Mouse (Mus musculus): ENCODE measurements around the gene Gng12.
"Not testable (repeated sequence)": the region's sequence is repeated elsewhere in the genome, so short reads cannot be mapped to it uniquely, and the experiment has no call there.

Gng12 gene

GRCm38 (mm10) chr6:67029312-67029950 is 133.2 kb downstream of the Gng12 start:
- no peak for DNase-seq (ENCODE audit: low spot score)

DNA sequence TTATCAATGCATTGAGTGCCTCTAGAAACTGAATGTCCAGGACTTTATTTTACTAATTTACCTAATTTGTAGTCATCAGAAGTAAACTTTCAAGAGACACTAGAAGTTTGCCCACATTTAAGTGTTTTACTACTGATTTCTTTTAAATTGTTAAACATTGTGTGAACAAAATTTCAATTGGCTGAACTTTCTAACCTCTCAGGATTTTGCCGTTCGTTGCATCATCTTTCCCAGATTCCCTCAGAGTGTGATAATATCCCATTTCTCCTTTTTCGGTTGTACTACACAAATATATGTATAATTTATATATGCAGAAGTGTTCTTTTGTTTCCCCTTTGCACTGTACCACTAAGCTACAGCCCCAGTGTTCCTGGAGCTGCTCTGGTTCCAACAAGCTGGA is 133.8 kb downstream of the Gng12 start:
- no peak for DNase-seq (ENCODE audit: low spot score)

DNA sequence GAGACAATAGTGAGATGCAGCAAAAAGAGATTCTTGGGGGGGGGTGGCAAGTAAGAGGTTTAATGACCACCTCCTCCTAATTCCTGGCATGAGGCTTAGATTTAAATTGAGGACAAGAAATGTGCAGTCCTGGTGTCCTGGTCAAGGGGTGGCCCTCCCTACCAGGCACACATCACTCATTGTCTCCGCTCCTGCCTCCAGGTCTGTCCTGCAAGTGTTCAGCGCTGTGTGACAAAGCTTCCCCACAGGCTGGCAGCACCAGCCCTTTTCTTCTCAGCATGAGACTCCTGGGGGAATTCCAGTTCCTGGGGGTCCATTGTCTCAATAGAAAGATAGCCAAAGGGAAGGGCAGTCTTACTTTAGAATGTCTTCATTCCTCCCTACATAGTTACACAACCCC is 134.2 kb downstream of the Gng12 start:
- DNase-seq (ENCODE audit: low spot score), result no peak

- no peak for DNase-seq (ENCODE audit: low spot score)
These were observed 134.6 kb downstream of the Gng12 start for GRCm38 (mm10) chr6:67030846-67031245.

DNA sequence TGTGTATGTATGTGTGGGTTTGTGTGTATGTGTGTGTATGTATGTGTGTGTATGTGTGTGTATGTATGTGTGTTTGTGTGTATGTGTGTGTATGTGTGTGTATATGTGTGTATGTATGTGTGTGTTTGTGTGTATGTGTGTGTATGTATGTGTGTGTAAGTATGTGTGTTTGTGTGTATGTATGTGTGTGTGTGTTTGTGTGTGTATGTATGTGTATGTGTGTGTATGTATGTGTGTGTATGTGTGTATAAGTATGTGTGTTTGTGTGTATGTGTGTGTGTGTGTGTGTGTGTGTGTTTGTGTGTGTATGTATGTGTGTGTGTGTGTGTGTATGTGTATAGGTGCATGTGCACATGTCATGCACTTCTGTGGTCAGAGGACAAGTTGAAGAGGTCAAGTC is 136.4 kb downstream of the Gng12 start:
- not testable (repeated sequence) for DNase-seq (ENCODE audit: low spot score)

DNA sequence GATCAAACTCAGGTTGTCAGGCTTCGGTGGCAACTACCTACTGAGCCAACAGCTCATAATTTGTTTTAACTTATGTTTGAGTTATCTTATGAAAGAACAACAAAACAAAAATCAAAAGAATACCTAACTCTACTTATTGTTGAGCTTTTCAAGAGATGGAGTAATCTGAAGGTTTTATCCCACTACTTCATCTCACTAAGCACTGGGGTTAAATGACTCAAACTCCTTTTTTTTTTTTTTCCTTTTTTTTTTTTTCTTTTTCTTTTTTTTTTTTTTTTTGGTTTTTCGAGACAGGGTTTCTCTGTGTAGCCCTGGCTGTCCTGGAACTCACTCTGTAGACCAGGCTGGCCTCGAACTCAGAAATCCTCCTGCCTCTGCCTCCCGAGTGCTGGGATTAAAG is 136.8 kb downstream of the Gng12 start:
- not testable (repeated sequence) for DNase-seq (ENCODE audit: low spot score)

- no peak for DNase-seq (ENCODE audit: low spot score)
These were observed 137.4 kb downstream of the Gng12 start for GRCm38 (mm10) chr6:67033604-67034003.

DNA sequence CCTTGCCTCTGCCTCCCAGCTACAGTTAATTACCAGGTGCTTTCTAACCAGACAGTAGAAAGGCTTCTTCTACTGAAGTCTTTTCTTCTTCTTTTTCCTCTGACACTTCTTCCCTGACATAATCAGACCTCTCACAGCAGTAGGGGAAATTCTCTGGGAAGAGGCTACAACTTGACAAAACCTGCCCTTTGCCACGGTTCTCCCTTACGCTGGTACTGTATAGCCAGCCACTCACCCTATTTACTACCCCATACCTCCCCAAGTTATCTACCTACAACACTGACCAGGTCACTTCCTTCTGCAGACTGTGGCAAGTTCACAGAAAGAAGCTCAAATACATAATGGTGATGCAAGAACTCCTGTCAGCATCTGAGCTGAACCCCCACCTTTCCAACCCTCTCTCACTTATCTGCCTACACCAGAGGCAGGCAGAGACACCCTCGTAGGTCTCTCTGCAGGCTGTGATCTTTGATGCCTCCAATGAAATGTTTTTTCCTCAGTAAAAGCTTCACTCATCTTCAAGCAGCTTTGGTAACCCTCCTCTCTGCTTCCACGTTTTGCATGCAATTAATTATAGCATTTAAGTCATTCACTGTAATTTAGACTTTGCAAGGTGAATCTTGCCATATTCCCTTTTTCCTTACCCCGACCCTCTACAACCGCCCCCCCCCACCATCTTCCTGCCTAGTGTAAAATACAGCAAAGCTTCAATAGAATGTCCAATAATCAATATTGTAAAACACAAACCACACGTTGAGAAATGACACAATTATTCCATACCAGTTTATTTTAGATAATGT is 138.3 kb downstream of the Gng12 start:
- no peak for DNase-seq (ENCODE audit: low spot score)

- DNase-seq (ENCODE audit: low spot score), result no peak
These were observed 139.4 kb downstream of the Gng12 start for GRCm38 (mm10) chr6:67035388-67036299.

GRCm38 (mm10) chr6:67036356-67036811 is 140.2 kb downstream of the Gng12 start:
- DNase-seq (ENCODE audit: low spot score), result peak; percentile 48

DNA sequence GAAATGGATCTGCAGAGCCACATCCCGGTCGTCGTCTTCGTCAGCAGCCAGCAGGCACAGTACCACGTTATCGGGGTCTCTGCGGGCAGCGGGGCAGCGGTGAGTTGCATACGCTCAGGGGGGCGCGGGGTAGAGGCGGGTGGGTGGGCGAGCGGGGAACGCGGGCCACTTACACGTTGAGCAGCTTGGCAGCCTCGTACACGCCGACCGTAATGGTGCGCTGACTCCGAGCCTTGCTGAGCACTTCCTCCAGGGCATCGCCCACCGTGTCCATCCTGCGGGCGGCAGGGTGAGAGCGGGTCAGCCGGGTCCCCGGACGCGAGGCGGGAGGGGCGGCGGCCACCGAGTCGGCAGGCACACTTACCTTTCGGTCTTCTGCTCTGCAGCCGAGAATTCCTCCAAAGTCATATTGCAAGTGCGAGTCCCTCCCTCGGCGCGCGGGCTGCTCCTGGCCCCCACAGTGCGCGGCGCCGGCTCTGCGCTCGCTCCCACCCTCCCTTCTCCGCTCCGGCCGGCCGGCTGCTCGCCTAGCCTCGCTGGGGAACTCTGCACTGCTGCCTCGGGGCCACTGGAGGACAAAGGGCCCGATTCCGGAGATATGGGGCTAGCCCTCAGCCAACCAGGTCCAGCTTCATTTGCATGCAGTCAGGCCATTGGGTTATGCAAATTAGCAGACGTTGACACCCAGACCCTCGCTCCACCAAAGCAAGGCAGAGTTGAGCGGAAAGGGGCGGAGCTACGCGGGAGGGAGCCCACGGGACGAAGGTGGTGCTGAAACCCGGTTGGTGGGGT is 140.8 kb downstream of the Gng12 start, which contains the start of gene Gadd45a:
Gene Gadd45a, minus strand, starts transcription at position 621 of the 792 bp plus-strand sequence.
- peak; percentile 94 for DNase-seq (ENCODE audit: low spot score)

- DNase-seq (ENCODE audit: low spot score), result no peak
These were observed 142.8 kb downstream of the Gng12 start for GRCm38 (mm10) chr6:67038964-67039363.

DNA sequence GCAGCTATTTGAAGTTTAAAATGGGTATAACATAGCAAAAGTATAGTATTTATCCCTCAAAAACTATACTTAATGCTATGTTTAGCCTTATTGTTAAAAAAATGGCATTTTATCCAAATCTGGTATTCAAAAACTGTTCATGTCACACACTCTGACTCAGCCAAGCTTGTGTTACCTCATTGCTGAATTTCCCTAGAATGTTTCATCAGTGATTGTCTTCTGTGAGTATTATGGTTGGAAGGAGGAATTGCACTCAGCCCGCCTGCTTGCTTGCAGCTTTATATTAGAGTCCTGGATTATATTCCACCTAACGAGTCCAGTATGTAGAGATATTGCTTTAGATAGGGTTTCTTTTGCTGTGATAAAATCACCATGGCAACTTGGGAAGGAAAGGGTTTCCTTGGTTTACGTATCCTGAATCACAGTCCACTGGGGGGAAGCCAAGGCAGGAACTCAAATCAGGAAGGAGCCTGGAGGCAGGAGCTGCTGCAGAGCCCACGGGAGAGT is 144.8 kb downstream of the Gng12 start:
- DNase-seq (ENCODE audit: low spot score), result no peak

DNA sequence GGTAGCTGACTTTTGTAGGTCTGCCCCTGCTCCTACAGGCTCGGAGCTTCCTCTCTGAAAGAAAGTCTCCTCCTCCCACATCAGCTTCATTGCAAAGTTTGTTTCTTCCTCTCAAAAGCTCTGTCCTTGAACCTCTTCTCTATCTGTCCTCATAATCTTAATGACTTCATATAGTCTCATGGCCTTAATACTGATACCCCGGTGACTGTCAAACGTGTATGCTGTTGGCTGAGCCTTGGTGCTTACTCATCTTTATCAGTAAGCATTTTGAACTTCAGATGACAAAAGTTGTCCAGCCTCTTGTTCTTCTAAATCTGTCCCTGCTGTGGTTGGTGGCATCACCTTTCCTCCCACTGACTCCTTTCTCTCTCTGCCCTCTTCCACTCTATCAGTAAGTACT is 149.2 kb downstream of the Gng12 start:
- no peak for DNase-seq (ENCODE audit: low spot score)

DNA sequence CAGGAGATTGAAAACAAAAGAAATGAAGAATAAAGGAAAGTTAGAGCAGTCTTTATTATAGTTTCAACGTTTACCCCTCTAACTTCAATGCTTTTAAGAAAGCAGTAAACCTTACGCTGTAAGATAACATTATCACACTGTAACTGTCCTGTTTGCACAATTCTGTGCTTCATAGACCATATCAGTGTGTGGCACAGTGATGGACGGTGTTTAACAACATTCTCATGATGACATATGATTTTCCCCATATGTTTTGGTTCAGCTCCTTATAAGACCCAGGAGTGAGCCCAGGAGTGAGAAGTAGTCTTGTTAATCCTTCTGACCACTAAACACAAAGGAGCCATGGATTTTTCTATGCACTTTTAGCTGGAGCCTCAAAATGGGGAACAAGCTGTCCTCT is 150.7 kb downstream of the Gng12 start:
- no peak for DNase-seq (ENCODE audit: low spot score)

DNA sequence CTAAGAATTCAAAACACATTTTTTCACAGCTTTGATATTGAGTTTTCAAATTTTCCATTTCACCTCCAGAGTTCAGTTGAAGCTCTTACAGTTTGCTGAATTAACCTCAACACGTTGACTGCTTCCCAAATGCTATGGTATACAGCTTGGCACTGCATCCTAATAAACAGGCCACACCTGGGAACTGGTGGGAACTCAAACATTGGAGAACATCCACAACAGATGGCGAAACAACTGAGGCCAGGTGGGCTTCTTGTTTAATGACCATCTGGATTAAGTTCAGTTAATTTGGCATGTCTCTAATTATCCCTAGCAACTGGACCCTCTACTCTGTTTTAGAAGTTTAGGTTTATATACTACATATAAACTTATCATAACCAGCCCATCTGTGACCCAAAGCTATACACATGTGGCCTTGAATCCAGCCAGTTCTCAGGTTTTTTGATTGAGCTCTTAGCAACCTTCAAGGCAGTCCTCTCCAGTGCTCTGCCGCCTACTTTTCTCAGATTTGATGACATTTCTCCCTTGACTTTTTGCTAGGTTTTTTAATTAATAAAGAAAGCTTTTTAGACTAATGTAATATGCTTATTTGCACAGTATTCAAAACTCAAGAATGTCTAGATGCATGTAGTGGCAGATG is 152.0 kb downstream of the Gng12 start:
- DNase-seq (ENCODE audit: low spot score), result no peak

- no peak for DNase-seq (ENCODE audit: low spot score)
These were observed 152.9 kb downstream of the Gng12 start for GRCm38 (mm10) chr6:67048880-67049694.

DNA sequence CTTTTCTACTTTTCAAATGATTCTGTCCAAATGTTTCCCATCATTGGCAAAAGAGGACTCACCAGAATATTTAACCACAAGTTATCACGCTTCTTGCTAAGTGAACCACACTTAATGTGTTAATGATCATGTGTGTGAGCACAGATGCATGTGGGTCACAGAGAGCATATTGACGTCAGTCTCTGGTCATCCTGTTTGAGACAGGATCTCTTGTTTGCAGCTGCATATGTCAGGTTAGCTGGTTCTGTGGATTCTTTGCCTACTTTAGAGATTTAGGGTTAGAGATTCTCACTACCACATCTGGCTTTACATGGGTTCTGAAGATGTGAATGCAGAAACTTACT is 153.5 kb downstream of the Gng12 start:
- no peak for DNase-seq (ENCODE audit: low spot score)

DNA sequence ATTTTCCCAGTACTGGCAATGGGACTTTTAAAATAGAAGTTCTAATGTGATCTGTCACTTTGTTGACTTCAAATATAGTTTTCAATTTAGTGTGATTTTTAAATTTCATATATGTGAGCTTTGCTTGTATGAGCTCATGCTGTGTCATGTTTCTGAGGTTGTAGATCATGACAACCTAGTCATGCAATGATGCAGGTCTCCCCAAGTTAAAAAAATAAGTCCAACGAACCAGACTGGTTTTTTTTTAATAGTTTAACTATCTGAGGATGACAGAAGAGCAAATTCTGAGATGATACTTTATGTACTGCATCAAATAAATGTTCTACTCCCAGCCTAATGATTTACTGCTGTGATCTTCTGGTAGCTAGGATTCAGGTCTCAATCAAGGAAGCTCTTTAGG is 153.9 kb downstream of the Gng12 start:
- DNase-seq (ENCODE audit: low spot score), result no peak
